Mouse (Mus musculus): ENCODE measurements around the gene Zbtb38. TPM values are rescaled to one million over a fixed set of nuclear protein-coding genes. Genes with fewer than 3 reads are reported as not detected.

Zbtb38 gene
- polyA plus RNA-seq, 1 experiment = 23.8 TPM

GRCm38 (mm10) chr9:96705576-96706285 lies 46.9 kb downstream of the Zbtb38 start:
- H3K27ac ChIP-seq (ENCODE audit: insufficient read depth, low read length) = peak overlapping the region; percentile 81
- no peaks in the 10 kb centered on the region for H3K27me3 ChIP-seq (ENCODE audit: control insufficient read depth, insufficient read depth, low read length, poor library complexity, severe bottlenecking)
- peak overlapping the region; percentile 34 for H3K9ac ChIP-seq (ENCODE audit: low read depth, poor library complexity, severe bottlenecking)
- TF ChIP-seq POLR2A (IDR thresholded peaks at IDR 0.05; ENCODE audit: insufficient read depth, low read length) (peak; percentile 10), CTCF (IDR thresholded peaks at IDR 0.05; ENCODE audit: low read depth, low read length) (no peak), EP300 (IDR thresholded peaks at IDR 0.05; ENCODE audit: insufficient read depth, low read depth, low read length) (peak; percentile 91)
- no peaks in the 10 kb centered on the region for H3K9me3 ChIP-seq (replicated peaks; ENCODE audit: control insufficient read depth, insufficient read depth, low read length, poor library complexity, severe bottlenecking)
- H3K4me1 ChIP-seq (ENCODE audit: control insufficient read depth, insufficient read depth, low read length) = no peaks in the 10 kb centered on the region
- no peaks in the 10 kb centered on the region for H3K36me3 ChIP-seq (ENCODE audit: control insufficient read depth, insufficient read depth, low read length, poor library complexity, severe bottlenecking)
- peak overlapping the region; percentile 9; the same call in 1 of the 2 replicates for H3K4me3 ChIP-seq (ENCODE audit: low read depth, low read length)

- TF ChIP-seq CTCF (IDR thresholded peaks at IDR 0.05; ENCODE audit: low read depth, low read length) (no peak), EP300 (IDR thresholded peaks at IDR 0.05; ENCODE audit: insufficient read depth, low read depth, low read length) (no peak), POLR2A (IDR thresholded peaks at IDR 0.05; ENCODE audit: insufficient read depth, low read length) (no peak)
- peak overlapping the region; percentile 81 for H3K27ac ChIP-seq (ENCODE audit: insufficient read depth, low read length)
- no peaks in the 10 kb centered on the region for H3K4me1 ChIP-seq (ENCODE audit: control insufficient read depth, insufficient read depth, low read length)
- no peaks in the 10 kb centered on the region for H3K27me3 ChIP-seq (ENCODE audit: control insufficient read depth, insufficient read depth, low read length, poor library complexity, severe bottlenecking)
- no peaks in the 10 kb centered on the region for H3K9me3 ChIP-seq (replicated peaks; ENCODE audit: control insufficient read depth, insufficient read depth, low read length, poor library complexity, severe bottlenecking)
- peak overlapping the region; percentile 34; the same call in 1 of the 2 replicates for H3K9ac ChIP-seq (ENCODE audit: low read depth, poor library complexity, severe bottlenecking)
- no peaks in the 10 kb centered on the region for H3K36me3 ChIP-seq (ENCODE audit: control insufficient read depth, insufficient read depth, low read length, poor library complexity, severe bottlenecking)
- H3K4me3 ChIP-seq (ENCODE audit: low read depth, low read length) = no peak overlapping the region
These were observed 47.7 kb downstream of the Zbtb38 start for GRCm38 (mm10) chr9:96704935-96705334.

- Histone ChIP-seq H3K9ac (ENCODE audit: low read depth, poor library complexity, severe bottlenecking) (no peak overlapping the region), H3K4me1 (ENCODE audit: control insufficient read depth, insufficient read depth, low read length) (no peaks in the 10 kb centered on the region), H3K27me3 (ENCODE audit: control insufficient read depth, insufficient read depth, low read length, poor library complexity, severe bottlenecking) (no peaks in the 10 kb centered on the region), H3K36me3 (ENCODE audit: control insufficient read depth, insufficient read depth, low read length, poor library complexity, severe bottlenecking) (no peaks in the 10 kb centered on the region), H3K9me3 (replicated peaks; ENCODE audit: control insufficient read depth, insufficient read depth, low read length, poor library complexity, severe bottlenecking) (peaks cover 6% of the 10 kb centered on the region), H3K27ac (ENCODE audit: insufficient read depth, low read length) (no peak overlapping the region), H3K4me3 (ENCODE audit: low read depth, low read length) (no peak overlapping the region)
- TF ChIP-seq EP300 (IDR thresholded peaks at IDR 0.05; ENCODE audit: insufficient read depth, low read depth, low read length) = no peak
- no peak for TF ChIP-seq CTCF (IDR thresholded peaks at IDR 0.05; ENCODE audit: low read depth, low read length)
- TF ChIP-seq POLR2A (IDR thresholded peaks at IDR 0.05; ENCODE audit: insufficient read depth, low read length) = no peak
These were observed 50.7 kb downstream of the Zbtb38 start for GRCm38 (mm10) chr9:96701891-96702290.

GRCm38 (mm10) chr9:96699276-96700035 lies 53.2 kb downstream of the Zbtb38 start:
- Histone ChIP-seq H3K27ac (ENCODE audit: insufficient read depth, low read length) (no peak overlapping the region), H3K4me3 (ENCODE audit: low read depth, low read length) (no peak overlapping the region), H3K4me1 (ENCODE audit: control insufficient read depth, insufficient read depth, low read length) (no peaks in the 10 kb centered on the region), H3K9ac (ENCODE audit: low read depth, poor library complexity, severe bottlenecking) (no peak overlapping the region), H3K27me3 (ENCODE audit: control insufficient read depth, insufficient read depth, low read length, poor library complexity, severe bottlenecking) (no peaks in the 10 kb centered on the region), H3K9me3 (replicated peaks; ENCODE audit: control insufficient read depth, insufficient read depth, low read length, poor library complexity, severe bottlenecking) (peaks cover 6% of the 10 kb centered on the region), H3K36me3 (ENCODE audit: control insufficient read depth, insufficient read depth, low read length, poor library complexity, severe bottlenecking) (no peaks in the 10 kb centered on the region)
- TF ChIP-seq EP300 (IDR thresholded peaks at IDR 0.05; ENCODE audit: insufficient read depth, low read depth, low read length) = no peak
- no peak for TF ChIP-seq CTCF (IDR thresholded peaks at IDR 0.05; ENCODE audit: low read depth, low read length)

GRCm38 (mm10) chr9:96696788-96697492 lies 55.7 kb downstream of the Zbtb38 start:
- Histone ChIP-seq H3K36me3 (ENCODE audit: control insufficient read depth, insufficient read depth, low read length, poor library complexity, severe bottlenecking) (no peaks in the 10 kb centered on the region), H3K27me3 (ENCODE audit: control insufficient read depth, insufficient read depth, low read length, poor library complexity, severe bottlenecking) (no peaks in the 10 kb centered on the region), H3K4me1 (ENCODE audit: control insufficient read depth, insufficient read depth, low read length) (no peaks in the 10 kb centered on the region), H3K4me3 (ENCODE audit: low read depth, low read length) (no peak overlapping the region), H3K27ac (ENCODE audit: insufficient read depth, low read length) (no peak overlapping the region), H3K9ac (ENCODE audit: low read depth, poor library complexity, severe bottlenecking) (no peak overlapping the region), H3K9me3 (replicated peaks; ENCODE audit: control insufficient read depth, insufficient read depth, low read length, poor library complexity, severe bottlenecking) (peaks cover 6% of the 10 kb centered on the region)
- no peak for TF ChIP-seq POLR2A (IDR thresholded peaks at IDR 0.05; ENCODE audit: insufficient read depth, low read length)
- TF ChIP-seq EP300 (IDR thresholded peaks at IDR 0.05; ENCODE audit: insufficient read depth, low read depth, low read length) = no peak
- no peak for TF ChIP-seq CTCF (IDR thresholded peaks at IDR 0.05; ENCODE audit: low read depth, low read length)

Measured in ES-Bruce4 (cell line).